Mouse (Mus musculus) myocyte (in vitro differentiated cells): ENCODE results near the gene Rsf1.

ENCODE experiments used
- E2F4 ChIP-seq: IDR thresholded peaks from one replicate; pipeline ENCODE4 v1.6.1; 2011; ENCODE audit warnings: mild to moderate bottlenecking, control low read depth, moderate library complexity; ENCODE audit not compliant: insufficient read depth
- MAX ChIP-seq: IDR thresholded peaks from one replicate; pipeline ENCODE4 v1.6.1; 2011; ENCODE audit warnings: low read depth, mild to moderate bottlenecking, control low read depth
- MYOG ChIP-seq, 3 experiments: IDR thresholded peaks; one replicate each; pipeline ENCODE4 v1.6.1; 2011; ENCODE audit warnings: control low read depth in 2 of 3, low read depth in 2 of 3, mild to moderate bottlenecking in 2 of 3; ENCODE audit not compliant: insufficient read length in 2 of 3, control insufficient read depth in 1 of 3, insufficient read depth in 1 of 3
- POLR2A ChIP-seq: IDR thresholded peaks from one replicate; pipeline ENCODE4 v1.6.1; 2011; ENCODE audit warnings: low read depth, mild to moderate bottlenecking, control low read depth, moderate library complexity; ENCODE audit not compliant: insufficient read length
- POLR2AphosphoS2 ChIP-seq: IDR thresholded peaks from one replicate; pipeline ENCODE4 v1.6.1; 2011; ENCODE audit warnings: low read depth, control low read depth; ENCODE audit not compliant: insufficient read length
- REST ChIP-seq: IDR thresholded peaks from one replicate; pipeline ENCODE4 v1.6.1; 2011; ENCODE audit warnings: mild to moderate bottlenecking, control low read depth, moderate library complexity; ENCODE audit not compliant: insufficient read depth, insufficient read length
- SRF ChIP-seq: IDR thresholded peaks from one replicate; pipeline ENCODE4 v1.6.1; 2011; ENCODE audit warnings: low read depth; ENCODE audit not compliant: control insufficient read depth, insufficient read length
- TCF12 ChIP-seq: IDR thresholded peaks from one replicate; pipeline ENCODE4 v1.6.1; 2011; ENCODE audit warnings: mild to moderate bottlenecking, control low read depth; ENCODE audit not compliant: poor library complexity, insufficient read depth, severe bottlenecking
- TCF3 ChIP-seq: IDR thresholded peaks from one replicate; pipeline ENCODE4 v1.6.1; 2011; ENCODE audit warnings: low read depth, control low read depth; ENCODE audit not compliant: insufficient read length
- USF1 ChIP-seq: IDR thresholded peaks from one replicate; pipeline ENCODE4 v1.6.1; 2011; ENCODE audit warnings: low read depth, mild to moderate bottlenecking, control low read depth, moderate library complexity

- TF ChIP-seq POLR2A (no peak), MYOG (IDR thresholded peaks at IDR 0.05; ENCODE audit: control insufficient read depth in 1 of 3, insufficient read depth in 1 of 3, insufficient read length in 2 of 3, low read depth in 2 of 3) (no peak), USF1 (no peak), TCF12 (no peak), TCF3 (no peak), E2F4 (no peak), MAX (no peak), REST (no peak), SRF (no peak), POLR2AphosphoS2 (no peak)
Measured at GRCm38 (mm10) chr7:97631290-97631689, 51.6 kb downstream of the Rsf1 start.
